Mouse (Mus musculus): ENCODE results near the gene Gemin4. TPM values are rescaled to one million over a fixed set of nuclear protein-coding genes. Genes with fewer than 3 reads are reported as not detected.
A peak's percentile ranks its signal among the peaks of the same experiment; 100 is the strongest.

Gemin4 gene
- polyA plus RNA-seq, 1 experiment from 2014 or later, result 17.9 TPM

- H3K36me3 ChIP-seq, result peaks cover 27% of the 10 kb centered on the region; the same call in 1 of the 2 replicates
- no peak overlapping the region for H3K4me3 ChIP-seq
- H3K27me3 ChIP-seq, result no peaks in the 10 kb centered on the region
- no peak overlapping the region for H3K27ac ChIP-seq (replicated peaks)
- H3K4me1 ChIP-seq (replicated peaks), result peaks cover 29% of the 10 kb centered on the region
- H3K4me2 ChIP-seq, result no peak overlapping the region
- no peak overlapping the region for H3K9ac ChIP-seq
- WGBS, result 52% methylated on average over 2 of the region's 2 CpGs
- no peaks in the 10 kb centered on the region for H3K9me3 ChIP-seq
- no peak for ATAC-seq (ENCODE audit: low FRiP score, low read depth)
Observed at GRCm38 (mm10) chr11:76247239-76247638, 29.8 kb upstream of the Gemin4 start.

DNA sequence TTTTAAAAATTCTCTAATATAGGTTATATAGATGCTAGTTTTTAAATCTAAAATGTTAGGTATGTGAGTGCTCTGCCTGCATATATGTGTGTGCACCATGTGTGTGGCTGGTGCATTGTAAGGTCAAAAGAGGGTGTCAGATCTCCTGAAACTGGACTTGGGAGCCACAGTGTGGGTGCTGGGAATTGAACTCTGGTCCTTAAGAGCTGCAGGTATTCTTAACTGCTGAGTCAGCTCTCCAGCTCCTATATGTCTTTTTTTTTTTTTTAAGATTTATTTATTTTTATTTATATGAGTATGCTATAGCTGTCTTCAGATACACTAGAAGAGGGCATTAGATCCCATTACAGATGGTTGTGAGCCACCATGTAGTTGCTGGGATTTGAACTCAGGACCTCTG lies 29.0 kb upstream of the Gemin4 start:
- H3K4me3 ChIP-seq, result no peak overlapping the region
- peaks cover 27% of the 10 kb centered on the region; the same call in 1 of the 2 replicates for H3K36me3 ChIP-seq
- no peaks in the 10 kb centered on the region for H3K27me3 ChIP-seq
- no peak overlapping the region for H3K4me2 ChIP-seq
- no peak for ATAC-seq (ENCODE audit: low FRiP score, low read depth)
- no peak overlapping the region for H3K27ac ChIP-seq (replicated peaks)
- no peaks in the 10 kb centered on the region for H3K9me3 ChIP-seq
- H3K9ac ChIP-seq, result no peak overlapping the region
- H3K4me1 ChIP-seq (replicated peaks), result peaks cover 34% of the 10 kb centered on the region

GRCm38 (mm10) chr11:76243811-76244546 lies 26.5 kb upstream of the Gemin4 start:
- peaks cover 15% of the 10 kb centered on the region for H3K36me3 ChIP-seq
- H3K4me1 ChIP-seq (replicated peaks), result peaks cover 34% of the 10 kb centered on the region
- peak overlapping the region; percentile 88 for H3K27ac ChIP-seq (replicated peaks)
- ATAC-seq (ENCODE audit: low FRiP score, low read depth), result no peak; the same call in 1 of the 2 replicates
- H3K27me3 ChIP-seq, result no peaks in the 10 kb centered on the region
- WGBS, result 4% methylated on average over 34 of the region's 34 CpGs
- peak overlapping the region; percentile 93 for H3K4me3 ChIP-seq
- H3K9me3 ChIP-seq, result no peaks in the 10 kb centered on the region
- H3K4me2 ChIP-seq, result peak overlapping the region; percentile 82
- peak overlapping the region; percentile 88 for H3K9ac ChIP-seq

DNA sequence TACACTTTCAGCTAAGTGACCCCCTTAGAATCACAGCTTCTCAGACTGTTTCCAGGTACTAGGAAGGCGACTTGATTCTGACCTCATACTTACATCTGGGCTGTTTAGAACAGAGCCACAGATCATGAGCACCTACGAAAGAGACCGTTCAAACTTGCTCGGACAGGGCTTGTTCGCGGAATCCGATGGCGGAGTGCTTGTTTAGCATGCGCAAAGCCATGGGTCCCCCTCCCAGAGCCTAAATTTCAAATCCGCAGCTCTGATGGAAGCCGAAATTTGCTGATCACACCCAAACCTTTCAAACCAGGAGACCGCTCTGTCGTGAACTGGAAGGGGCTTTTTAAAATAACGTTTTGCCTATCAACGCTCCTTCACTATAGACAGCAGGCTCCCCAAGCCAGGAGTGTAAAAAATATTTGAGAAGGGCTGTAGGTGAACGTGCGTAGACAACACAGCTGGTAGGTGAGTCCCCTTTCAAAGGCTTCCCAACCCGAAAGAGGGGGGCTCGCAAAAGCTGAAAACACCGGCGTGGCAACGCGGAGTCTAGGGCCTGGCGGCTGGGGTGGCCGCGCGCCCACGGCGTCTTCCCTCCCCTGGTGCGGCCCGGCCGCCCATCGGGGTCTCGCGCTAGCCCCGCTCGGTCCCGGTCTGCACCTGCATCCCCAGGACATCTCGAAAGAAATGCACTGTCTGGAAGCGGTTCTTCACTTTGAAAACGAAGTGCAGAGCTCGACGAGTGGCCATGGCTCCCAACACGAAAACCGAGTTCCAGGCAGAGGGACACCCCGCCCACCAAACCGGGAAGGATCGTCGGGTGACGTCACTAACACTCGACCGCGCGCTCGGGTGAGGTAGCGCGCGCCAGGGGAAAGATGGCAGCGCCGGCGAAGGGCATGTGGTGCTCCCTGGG lies 25.7 kb upstream of the Gemin4 start, which contains the start of the genes Mrm3 and Glod4:
Gene Mrm3 (plus strand): TSS at position 815 of the 910 bp plus-strand sequence.
Gene Glod4 (minus strand): TSS at position 825 of the 910 bp plus-strand sequence.
- peak within 1 kb of the TSS; percentile 82 for H3K4me2 ChIP-seq
- no peaks in the 10 kb centered on the region for H3K27me3 ChIP-seq
- peak within 1 kb of the TSS; percentile 88 for H3K27ac ChIP-seq (replicated peaks)
- no peaks in the 10 kb centered on the region for H3K9me3 ChIP-seq
- peak within 1 kb of the TSS; percentile 93 for H3K4me3 ChIP-seq
- peaks cover 14% of the 10 kb centered on the region for H3K36me3 ChIP-seq
- peaks cover 34% of the 10 kb centered on the region for H3K4me1 ChIP-seq (replicated peaks)
- peak within 1 kb of the TSS; percentile 88 for H3K9ac ChIP-seq
- ATAC-seq (ENCODE audit: low FRiP score, low read depth), result peak; percentile 92
- under 1% methylated on average over 61 of the region's 61 CpGs for WGBS

- Histone ChIP-seq H3K4me2 (no peak overlapping the region), H3K9me3 (no peaks in the 10 kb centered on the region), H3K9ac (no peak overlapping the region), H3K4me3 (no peak overlapping the region), H3K27ac (replicated peaks) (no peak overlapping the region), H3K4me1 (replicated peaks) (peaks cover 21% of the 10 kb centered on the region), H3K36me3 (peaks cover 31% of the 10 kb centered on the region), H3K27me3 (no peaks in the 10 kb centered on the region)
- WGBS, result 92% methylated on average over 2 of the region's 2 CpGs
- no peak for ATAC-seq (ENCODE audit: low FRiP score, low read depth)
Observed at GRCm38 (mm10) chr11:76239750-76240149, 22.3 kb upstream of the Gemin4 start.

GRCm38 (mm10) chr11:76236136-76236535 lies 18.7 kb upstream of the Gemin4 start:
- Histone ChIP-seq H3K4me2 (no peak overlapping the region), H3K9ac (no peak overlapping the region), H3K4me1 (replicated peaks) (no peaks in the 10 kb centered on the region), H3K9me3 (no peaks in the 10 kb centered on the region), H3K36me3 (peaks cover 60% of the 10 kb centered on the region), H3K27me3 (no peaks in the 10 kb centered on the region), H3K4me3 (no peak overlapping the region), H3K27ac (replicated peaks) (no peak overlapping the region)
- 97% methylated on average over 3 of the region's 3 CpGs for WGBS
- ATAC-seq (ENCODE audit: low FRiP score, low read depth), result no peak

GRCm38 (mm10) chr11:76225051-76225450 lies 7.6 kb upstream of the Gemin4 start:
- no peak overlapping the region for H3K4me3 ChIP-seq
- no peak for ATAC-seq (ENCODE audit: low FRiP score, low read depth)
- H3K27me3 ChIP-seq, result no peaks in the 10 kb centered on the region
- H3K9ac ChIP-seq, result no peak overlapping the region
- H3K9me3 ChIP-seq, result no peaks in the 10 kb centered on the region
- peaks cover 37% of the 10 kb centered on the region for H3K36me3 ChIP-seq
- H3K4me2 ChIP-seq, result no peak overlapping the region
- H3K4me1 ChIP-seq (replicated peaks), result no peaks in the 10 kb centered on the region
- no peak overlapping the region for H3K27ac ChIP-seq (replicated peaks)

DNA sequence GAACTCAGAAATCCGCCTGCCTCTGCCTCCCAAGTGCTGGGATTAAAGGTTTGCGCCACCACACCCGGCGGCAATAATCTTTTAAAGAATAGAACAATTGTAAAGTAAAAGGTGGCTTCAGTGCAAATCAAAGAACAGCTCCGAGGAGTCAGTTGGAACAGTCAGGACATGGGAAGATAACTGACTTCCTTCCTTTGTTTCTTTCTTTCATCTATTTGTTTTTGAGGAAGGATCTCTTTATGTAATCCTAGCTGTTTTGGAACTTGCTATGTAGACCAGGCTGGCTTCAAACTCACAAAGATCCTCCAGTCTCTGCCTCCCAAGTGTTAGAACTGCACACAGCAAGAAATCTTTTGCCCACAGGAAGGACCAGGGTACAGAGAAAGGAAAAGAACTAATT lies 7.2 kb upstream of the Gemin4 start:
- Histone ChIP-seq H3K9me3 (no peaks in the 10 kb centered on the region), H3K9ac (no peak overlapping the region), H3K27me3 (no peaks in the 10 kb centered on the region), H3K36me3 (peaks cover 37% of the 10 kb centered on the region), H3K4me1 (replicated peaks) (no peaks in the 10 kb centered on the region), H3K4me3 (no peak overlapping the region), H3K27ac (replicated peaks) (no peak overlapping the region), H3K4me2 (no peak overlapping the region)
- WGBS, result 95% methylated on average over 5 of the region's 5 CpGs
- ATAC-seq (ENCODE audit: low FRiP score, low read depth), result no peak

DNA sequence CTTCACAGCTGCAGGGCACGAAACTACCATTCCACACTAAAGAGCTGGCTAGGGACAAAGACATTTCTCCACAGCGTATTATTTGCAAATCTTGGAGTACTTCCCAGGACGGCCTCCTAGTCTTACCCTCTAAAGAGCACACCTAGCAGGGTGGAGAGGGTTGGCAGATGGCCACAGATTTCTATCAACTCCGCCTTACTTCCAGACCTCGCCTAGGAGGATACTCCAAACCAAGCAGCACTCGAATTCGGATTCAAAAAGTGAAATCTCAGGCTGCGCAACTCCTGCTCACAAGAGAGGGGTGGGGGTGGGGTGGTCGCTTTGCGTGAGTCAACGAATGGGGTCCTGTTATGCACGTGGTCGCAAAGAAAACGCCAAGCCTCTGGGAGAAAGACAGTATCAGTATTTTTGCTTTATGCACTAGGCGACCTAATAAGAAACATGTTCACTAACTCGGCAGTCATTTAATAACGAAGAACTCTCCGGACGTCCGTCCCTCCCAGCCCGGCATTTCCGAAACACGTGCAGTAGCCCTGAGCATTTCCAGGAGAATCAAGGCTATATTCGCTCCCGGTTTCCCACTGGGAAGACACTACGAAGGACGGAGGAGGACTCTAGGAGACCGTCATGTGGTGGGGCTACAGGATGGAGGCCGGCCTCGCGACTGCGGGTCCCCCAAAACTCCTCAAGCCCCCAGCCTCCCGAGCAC lies 629 bp downstream of the Gemin4 start:
- Histone ChIP-seq H3K9ac (peak overlapping the region; percentile 94), H3K4me1 (replicated peaks) (peaks cover 11% of the 10 kb centered on the region), H3K27ac (replicated peaks) (peak overlapping the region; percentile 92), H3K27me3 (no peaks in the 10 kb centered on the region), H3K4me2 (peak overlapping the region; percentile 83), H3K36me3 (peaks cover 28% of the 10 kb centered on the region), H3K4me3 (peak overlapping the region; percentile 88), H3K9me3 (no peaks in the 10 kb centered on the region)
- WGBS, result 2% methylated on average over 33 of the region's 33 CpGs
- peak; percentile 43 for ATAC-seq (ENCODE audit: low FRiP score, low read depth)

- Histone ChIP-seq H3K36me3 (peaks cover 22% of the 10 kb centered on the region), H3K9me3 (no peaks in the 10 kb centered on the region), H3K27ac (replicated peaks) (peak overlapping the region; percentile 92; the same call in 1 of the 2 replicates), H3K4me3 (peak overlapping the region; percentile 88), H3K4me1 (replicated peaks) (peaks cover 11% of the 10 kb centered on the region), H3K4me2 (peak overlapping the region; percentile 83), H3K27me3 (no peaks in the 10 kb centered on the region), H3K9ac (no peak overlapping the region)
- ATAC-seq (ENCODE audit: low FRiP score, low read depth), result no peak
- WGBS, result 96% methylated on average over 5 of the region's 5 CpGs
Observed at GRCm38 (mm10) chr11:76216049-76216540, 1.4 kb downstream of the Gemin4 start.

DNA sequence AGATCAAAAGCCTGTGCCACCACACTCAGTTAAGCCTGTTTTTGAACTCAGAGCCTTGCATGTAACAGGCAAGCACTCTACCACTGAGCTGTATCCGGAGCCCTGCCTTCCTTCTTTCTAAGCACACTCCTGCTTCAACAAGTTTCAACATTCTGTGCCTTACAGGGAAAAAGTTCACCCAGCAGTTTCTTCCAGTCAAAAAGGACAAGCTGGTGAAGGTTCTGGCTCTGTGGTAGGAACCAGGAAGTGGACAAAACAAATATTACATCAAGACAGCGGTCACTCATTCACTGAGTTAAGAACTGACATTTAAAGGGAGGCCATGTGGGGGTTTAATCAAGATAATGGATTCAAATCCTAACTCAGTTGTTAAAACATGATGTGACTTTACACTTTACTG lies 2.5 kb downstream of the Gemin4 start:
- no peaks in the 10 kb centered on the region for H3K9me3 ChIP-seq
- 94% methylated on average over 2 of the region's 2 CpGs for WGBS
- ATAC-seq (ENCODE audit: low FRiP score, low read depth), result no peak
- H3K4me2 ChIP-seq, result no peak overlapping the region
- no peak overlapping the region for H3K27ac ChIP-seq (replicated peaks)
- peaks cover 21% of the 10 kb centered on the region for H3K36me3 ChIP-seq
- H3K4me3 ChIP-seq, result no peak overlapping the region
- H3K27me3 ChIP-seq, result no peaks in the 10 kb centered on the region
- H3K4me1 ChIP-seq (replicated peaks), result peaks cover 11% of the 10 kb centered on the region
- H3K9ac ChIP-seq, result no peak overlapping the region

Data from hindbrain, embryonic 15.5 days (tissue).